Mouse (Mus musculus) liver, adult 2 months (tissue): ENCODE results near the gene Sorbs1.

Source experiments
- CTCF ChIP-seq: fragments of 200-500 bp; IDR thresholded peaks from 2 replicates; pipeline ENCODE4 v1.5.1; 2011; ENCODE audit warnings: low read depth, low read length, control low read depth
- POLR2A ChIP-seq: fragments of 200-500 bp; IDR thresholded peaks from 2 replicates; pipeline ENCODE4 v1.6.1; 2011; ENCODE audit warnings: low read length, control low read depth; ENCODE audit not compliant: insufficient read depth; ENCODE audit errors: extremely low read depth

DNA sequence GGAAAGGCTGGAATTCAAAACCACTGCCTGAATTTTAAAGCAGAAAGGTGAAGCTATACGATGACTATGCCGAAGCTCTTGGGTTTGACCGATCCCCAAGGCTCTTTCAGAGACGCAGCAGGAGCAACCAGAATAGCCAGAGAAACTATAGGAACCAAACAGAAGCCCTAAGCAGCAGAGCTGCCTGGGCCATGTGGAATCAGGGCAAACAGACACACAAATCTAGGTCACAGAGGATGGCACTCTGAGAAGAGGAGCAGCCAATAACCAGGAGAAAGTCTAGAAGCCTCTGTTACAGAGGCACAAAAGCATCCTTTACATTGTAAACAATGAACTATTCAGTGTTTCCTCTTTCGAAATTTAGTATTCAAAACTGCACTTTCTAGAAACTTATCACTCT, 140.9 kb downstream of the Sorbs1 start:
- no peak for TF ChIP-seq POLR2A
- TF ChIP-seq CTCF, result no peak
